Mouse (Mus musculus): Measurements from ENCODE around the gene Cd80.
A peak's percentile ranks its signal among the peaks of the same experiment; 100 is the strongest.

The Cd80 gene

GRCm38 (mm10) chr16:38522129-38523084 lies 67.0 kb downstream of the Cd80 start, which contains the start of gene Timmdc1:
Gene Timmdc1, minus strand, starts transcription at chr16:38522663.
- peak; percentile 80 for DNase-seq (ENCODE audit: low read depth)

- no peak for DNase-seq (ENCODE audit: low read depth)
Observed at GRCm38 (mm10) chr16:38526264-38526663, 70.9 kb downstream of the Cd80 start.

- DNase-seq (ENCODE audit: low read depth), result no peak
Observed at GRCm38 (mm10) chr16:38536544-38537146, 81.3 kb downstream of the Cd80 start.

DNA sequence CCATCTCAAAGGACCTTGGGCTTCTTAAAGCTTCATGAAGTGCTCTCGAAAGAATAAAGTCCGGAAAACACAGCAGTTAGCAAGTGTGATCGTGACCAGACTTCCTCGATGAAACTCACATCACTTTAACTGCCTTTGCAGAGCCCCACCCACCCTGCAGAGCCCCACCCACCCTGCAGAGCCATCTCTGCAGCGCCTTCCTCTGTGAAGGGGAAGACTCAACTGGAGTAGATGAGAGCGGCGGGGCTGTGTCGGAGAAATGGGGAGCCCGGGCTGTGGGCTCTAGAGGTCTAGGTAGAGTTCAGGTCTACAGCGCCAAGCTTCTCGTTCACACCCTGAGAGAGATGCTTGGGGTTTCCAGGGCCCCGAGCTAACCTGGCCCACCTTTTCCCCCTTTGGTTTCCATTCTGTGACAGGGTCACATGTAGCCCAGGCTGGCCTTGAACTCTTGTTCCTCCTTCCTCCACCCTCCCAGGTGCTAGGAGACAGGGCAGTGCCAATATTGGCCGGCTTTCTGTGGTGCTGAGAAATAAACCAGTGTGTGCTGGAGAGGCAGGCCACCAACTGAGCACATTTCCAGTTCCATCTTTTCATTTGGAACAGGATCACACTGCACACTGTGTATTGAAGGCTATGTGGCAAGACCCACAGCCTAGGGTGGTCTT lies 83.5 kb downstream of the Cd80 start:
- no peak for DNase-seq (ENCODE audit: low read depth)

Data from fibroblast of lung, adult 2 months (primary cell).